Mouse (Mus musculus) regulatory T cell (primary cell): ENCODE results near the gene Usp2.

Experiments
- in situ Hi-C: fragments of 300-600 bp; cut with MboI, MseI; formaldehyde crosslinking; loops from one replicate; pipeline ENCODE4 v1.15.1; 2025; ENCODE audit warnings: high pct_unique_total_duplicates

Usp2 gene

GRCm38 (mm10) chr9:44066785-44067225, at the start of gene Usp2:
Gene Usp2 (plus strand): TSS chr9:44067021.
- in situ Hi-C loops, result no loop called here

- in situ Hi-C loops, result no loop called here
Measured at GRCm38 (mm10) chr9:44017846-44018245, 49.0 kb upstream of the Usp2 start.

GRCm38 (mm10) chr9:44020001-44020400, 46.8 kb upstream of the Usp2 start:
- in situ Hi-C loops, result no loop called here

- in situ Hi-C loops, result no loop called here
Measured at GRCm38 (mm10) chr9:44022100-44022847, 44.5 kb upstream of the Usp2 start.

- in situ Hi-C loops, result no loop called here
Measured at GRCm38 (mm10) chr9:44024096-44024495, 42.7 kb upstream of the Usp2 start.

- in situ Hi-C loops, result no loop called here
Measured at GRCm38 (mm10) chr9:44029580-44030236, 37.1 kb upstream of the Usp2 start.

GRCm38 (mm10) chr9:44030646-44031045, 36.2 kb upstream of the Usp2 start:
- in situ Hi-C loops, result no loop called here

- in situ Hi-C loops, result no loop called here
Measured at GRCm38 (mm10) chr9:44031079-44031478, 35.7 kb upstream of the Usp2 start.

GRCm38 (mm10) chr9:44031946-44032345, 34.9 kb upstream of the Usp2 start:
- in situ Hi-C loops, result no loop called here

- in situ Hi-C loops, result no loop called here
Measured at GRCm38 (mm10) chr9:44033317-44033716, 33.5 kb upstream of the Usp2 start.

- in situ Hi-C loops, result no loop called here
Measured at GRCm38 (mm10) chr9:44033957-44034727, 32.7 kb upstream of the Usp2 start.

GRCm38 (mm10) chr9:44037106-44037505, 29.7 kb upstream of the Usp2 start:
- in situ Hi-C loops, result no loop called here

- in situ Hi-C loops, result loop anchor here (5.0 kb wide), 1 partner anchor 941 kb away; the partner anchor contains the start of genes Cd3d and Cd3g
Measured at GRCm38 (mm10) chr9:44041511-44042395, 25.1 kb upstream of the Usp2 start.

GRCm38 (mm10) chr9:44042396-44042680, 24.5 kb upstream of the Usp2 start:
- in situ Hi-C loops, result loop anchor here (5.0 kb wide), 1 partner anchor 940 kb away; the partner anchor contains the start of genes Cd3d and Cd3g

GRCm38 (mm10) chr9:44042836-44043707, 23.7 kb upstream of the Usp2 start, which contains the start of gene Thy1:
Gene Thy1 (plus strand): TSS chr9:44043384.
- in situ Hi-C loops, result loop anchor here (5.0 kb wide), 1 partner anchor 939 kb away; the partner anchor contains the start of genes Cd3d and Cd3g

GRCm38 (mm10) chr9:44043708-44044425, 23.0 kb upstream of the Usp2 start:
- in situ Hi-C loops, result loop anchor here (5.0 kb wide), 1 partner anchor 938 kb away; the partner anchor contains the start of genes Cd3d and Cd3g

- in situ Hi-C loops, result loop anchor here (5.0 kb wide), 3 partner anchors 32 to 938 kb away; partner anchors contain the start of genes Cd3d and Cd3g
Measured at GRCm38 (mm10) chr9:44044426-44045157, 22.2 kb upstream of the Usp2 start.

- in situ Hi-C loops, result loop anchor here (5.0 kb wide), 2 partner anchors 33 to 58 kb away; no protein-coding TSS in a partner anchor
Measured at GRCm38 (mm10) chr9:44045158-44045883, 21.5 kb upstream of the Usp2 start.
